Mouse (Mus musculus) brain, embryonic 14.5 days (tissue): Measurements from ENCODE around the gene 4932438A13Rik.

Experiments
- CTCF ChIP-seq: fragments of 200-500 bp; IDR thresholded peaks from 2 replicates; pipeline ENCODE4 v1.5.1; 2012; ENCODE audit warnings: inconsistent platforms, mild to moderate bottlenecking, moderate library complexity, borderline replicate concordance; ENCODE audit not compliant: insufficient read depth, insufficient read length; ENCODE audit errors: extremely low read depth
- POLR2A ChIP-seq: fragments of 200-500 bp; IDR thresholded peaks from 2 replicates; pipeline ENCODE4 v1.6.1; 2012; ENCODE audit warnings: mild to moderate bottlenecking, inconsistent platforms, borderline replicate concordance; ENCODE audit not compliant: poor library complexity, insufficient read depth, insufficient read length, severe bottlenecking; ENCODE audit errors: extremely low read depth

- TF ChIP-seq CTCF, result no peak
- no peak for TF ChIP-seq POLR2A
Measured at GRCm38 (mm10) chr3:36816633-36817032, 46.3 kb upstream of the 4932438A13Rik start.
